Mouse (Mus musculus) telencephalon, adult 2 months (tissue): ENCODE data around the gene Cdan1.
A peak's percentile ranks its signal among the peaks of the same experiment; 100 is the strongest.
"Not testable (repeated sequence)": the region's sequence is repeated elsewhere in the genome, so short reads cannot be mapped to it uniquely, and the experiment has no call there.

Experiments
- DNase-seq: peaks from one replicate; pipeline ENCODE4 v3.0.0-alpha.2; 2011; ENCODE audit warnings: low read depth, low spot score

Gene Cdan1

DNA sequence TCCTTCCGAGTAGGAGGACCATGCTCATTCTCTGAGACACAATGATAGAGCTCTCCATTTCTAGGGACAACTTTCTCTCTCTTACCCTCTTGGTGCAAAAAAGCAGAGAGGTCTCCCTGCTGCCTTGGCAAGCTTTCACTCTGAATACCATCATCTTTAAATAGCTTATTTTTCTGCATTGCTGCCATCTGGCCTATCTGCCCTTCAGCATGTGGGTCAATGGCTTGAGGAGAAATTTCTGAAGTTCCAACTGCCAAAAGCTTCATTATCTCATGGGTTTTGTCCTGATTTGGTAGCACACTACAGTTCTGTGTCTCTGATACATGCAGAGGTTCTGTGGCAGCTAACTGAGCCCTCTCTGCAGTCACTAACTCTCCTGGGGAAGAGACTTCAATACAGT is 104.4 kb downstream of the Cdan1 start:
- no peak for DNase-seq

GRCm38 (mm10) chr2:120731877-120732530 is 117.9 kb downstream of the Cdan1 start:
- DNase-seq, result no peak

- peak; percentile 76 for DNase-seq
Observed at GRCm38 (mm10) chr2:120731167-120731862, 118.6 kb downstream of the Cdan1 start.

GRCm38 (mm10) chr2:120730639-120731166 is 119.2 kb downstream of the Cdan1 start:
- no peak for DNase-seq

GRCm38 (mm10) chr2:120729775-120730585 is 119.9 kb downstream of the Cdan1 start:
- DNase-seq, result no peak

DNA sequence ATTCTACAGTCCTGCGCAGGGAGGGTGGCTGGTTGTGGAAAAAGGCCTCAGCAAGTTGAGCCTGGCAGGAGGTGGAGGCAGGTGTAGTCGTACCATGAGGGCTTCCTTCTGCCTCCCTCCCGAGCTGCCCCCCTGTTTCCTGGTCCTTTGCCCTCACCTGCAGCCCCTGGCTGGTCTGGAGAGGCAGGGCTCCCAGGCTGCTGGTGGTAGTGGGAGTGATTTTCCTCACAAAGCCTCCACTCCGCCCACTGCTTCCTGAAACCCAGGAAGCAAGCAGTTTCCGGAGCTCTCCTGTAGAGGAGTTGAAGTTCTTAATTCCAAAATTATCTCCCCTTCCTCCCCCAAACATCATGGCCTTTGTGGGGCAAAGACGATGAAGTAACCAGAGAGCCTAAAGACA is 125.8 kb downstream of the Cdan1 start:
- DNase-seq, result no peak

- no peak for DNase-seq
Observed at GRCm38 (mm10) chr2:120723621-120724020, 126.3 kb downstream of the Cdan1 start.

DNA sequence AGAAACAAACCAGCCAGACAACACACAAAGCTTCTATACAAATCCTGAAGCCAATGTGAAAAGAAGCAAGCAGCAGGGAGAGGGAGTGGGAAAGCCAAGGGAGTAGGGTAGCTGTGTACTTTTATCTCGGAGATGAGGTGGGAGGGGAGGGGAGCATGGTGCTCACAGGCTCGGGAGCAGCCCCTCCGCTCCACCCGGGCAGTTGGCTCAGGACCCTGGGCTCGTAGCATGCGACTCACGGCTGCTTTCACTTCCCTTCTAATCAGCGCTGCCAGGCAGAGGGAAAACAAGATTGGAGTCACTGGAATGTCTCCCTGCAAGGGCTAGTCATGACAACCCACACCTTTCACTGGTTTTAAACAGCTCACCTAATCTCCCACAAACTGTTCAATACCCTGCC is 127.4 kb downstream of the Cdan1 start:
- DNase-seq, result no peak

GRCm38 (mm10) chr2:120721911-120722310 is 128.0 kb downstream of the Cdan1 start:
- DNase-seq, result no peak

GRCm38 (mm10) chr2:120720821-120721220 is 129.1 kb downstream of the Cdan1 start:
- no peak for DNase-seq

- DNase-seq, result no peak
Observed at GRCm38 (mm10) chr2:120718496-120718895, 131.4 kb downstream of the Cdan1 start.

DNA sequence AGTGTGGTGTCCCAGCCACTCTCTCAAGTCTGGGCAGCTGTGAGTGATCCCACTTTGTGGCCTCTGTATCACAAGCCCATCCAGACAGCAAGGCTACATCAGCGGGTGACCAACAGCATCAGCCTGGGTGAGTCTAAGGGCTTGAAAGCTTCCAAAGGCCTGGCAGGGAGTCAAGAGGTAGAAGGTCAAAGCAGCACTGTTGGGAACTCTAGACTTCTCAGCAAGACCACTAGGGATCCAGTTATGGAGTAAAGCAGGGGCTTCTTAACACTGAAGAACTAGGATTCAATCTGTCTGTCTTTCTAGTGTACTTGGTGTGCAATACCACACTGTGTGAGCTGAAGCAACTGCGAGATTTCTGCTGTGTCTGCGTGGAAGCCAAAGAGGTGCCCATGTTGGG is 136.5 kb downstream of the Cdan1 start:
- no peak for DNase-seq

DNA sequence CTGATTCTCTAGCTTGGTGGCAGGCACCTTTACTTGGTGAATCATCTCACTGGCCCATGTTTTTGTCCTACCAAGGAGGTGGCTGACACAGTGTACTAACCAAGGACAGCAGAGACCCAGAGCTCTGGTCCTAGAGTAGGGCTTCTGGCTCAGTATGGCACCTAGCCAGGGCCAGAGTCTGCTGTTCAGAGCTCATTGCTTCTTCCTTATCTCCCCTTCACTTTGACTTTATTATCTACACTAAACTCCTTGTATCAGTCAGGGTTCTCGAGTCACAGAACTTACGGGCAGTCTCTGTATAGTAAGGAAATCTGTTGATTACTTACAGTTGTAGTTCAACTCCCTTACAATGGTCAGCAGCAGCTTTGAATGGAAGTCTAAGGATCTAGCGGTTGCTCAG is 139.0 kb downstream of the Cdan1 start:
- no peak for DNase-seq

- no peak for DNase-seq
Observed at GRCm38 (mm10) chr2:120710154-120710553, 139.8 kb downstream of the Cdan1 start.

GRCm38 (mm10) chr2:120707041-120707440 is 142.9 kb downstream of the Cdan1 start:
- no peak for DNase-seq

GRCm38 (mm10) chr2:120702675-120703074 is 147.3 kb downstream of the Cdan1 start:
- DNase-seq, result no peak

DNA sequence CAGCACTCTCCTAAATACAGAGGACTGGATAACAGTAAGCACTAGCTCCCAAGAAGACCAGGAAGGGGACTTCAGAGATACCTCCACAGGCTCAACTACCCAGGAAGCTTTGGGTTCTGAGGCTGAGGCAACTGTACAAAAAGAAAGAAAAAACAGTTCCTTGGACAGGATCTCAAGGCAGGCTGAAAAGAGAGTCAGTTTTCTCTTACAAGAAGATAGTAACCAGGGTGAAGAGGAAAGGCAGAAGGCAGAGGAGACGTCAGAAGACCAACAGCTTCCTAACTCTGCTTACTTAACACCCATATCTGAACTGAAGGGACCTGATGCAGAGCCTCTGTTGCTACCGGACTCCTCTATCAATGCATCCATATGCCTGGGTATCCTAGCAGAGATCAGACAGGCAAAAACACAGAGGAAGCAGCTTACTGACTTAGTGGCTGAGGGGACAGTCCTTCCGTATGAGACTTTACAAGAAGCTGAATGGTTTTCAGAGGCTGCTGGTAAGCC is 149.5 kb downstream of the Cdan1 start:
- no peak for DNase-seq

DNA sequence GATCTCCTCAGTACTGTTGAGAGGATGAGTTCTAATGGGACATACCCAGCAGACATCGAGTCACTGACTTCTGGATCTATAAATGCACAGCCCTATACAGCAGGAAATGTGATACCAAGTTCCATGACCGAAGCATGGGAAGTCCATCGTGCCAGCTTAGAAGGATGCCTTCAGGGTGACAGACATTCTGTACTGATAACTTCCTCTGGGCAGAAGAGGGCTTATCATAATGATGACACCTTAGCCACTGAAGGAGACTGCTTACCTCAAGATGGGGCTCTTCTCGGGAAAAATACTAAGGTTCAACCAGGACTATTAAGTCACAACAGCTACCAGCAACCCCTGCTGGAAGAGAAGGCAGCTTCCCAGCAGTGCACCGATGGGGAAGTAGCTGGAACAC is 152.2 kb downstream of the Cdan1 start:
- DNase-seq, result no peak

DNA sequence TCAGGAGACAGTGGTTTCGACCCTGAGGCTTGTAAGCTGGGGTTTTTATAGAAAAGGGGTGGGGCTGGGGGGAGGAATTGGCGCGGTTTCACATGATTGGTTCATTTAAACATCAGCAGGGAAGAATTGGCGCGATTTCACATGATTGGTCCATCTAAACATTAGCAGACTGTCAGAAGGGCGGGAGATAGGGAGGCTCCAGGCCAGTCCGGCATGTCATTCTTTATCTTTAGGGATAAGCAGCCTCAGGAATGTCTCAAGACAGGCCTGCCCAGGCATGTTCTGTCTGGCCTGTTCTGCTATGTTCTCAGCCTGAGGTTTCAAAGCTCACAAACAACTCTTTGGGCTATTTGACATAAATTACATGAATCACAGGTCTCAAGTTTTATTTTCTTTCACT is 168.8 kb downstream of the Cdan1 start:
- DNase-seq, result not testable (repeated sequence)

GRCm38 (mm10) chr2:120670253-120670652 is 179.7 kb downstream of the Cdan1 start:
- peak; percentile 8 for DNase-seq

GRCm38 (mm10) chr2:120667446-120667845 is 182.5 kb downstream of the Cdan1 start:
- no peak for DNase-seq
